ENCODE assay signal across 23 mouse cellular contexts in genomic region chr3:99208416-99208815, GRCm38 (mm10). TPM values are rescaled to one million over a fixed set of nuclear protein-coding genes. Genes with fewer than 3 reads are reported as not detected.
DNase-seq lines count a peak whose midpoint lies in the region; ATAC-seq and TF ChIP-seq lines count a peak whose summit lies in the region.
"Had no signal": no experiment of that assay in that cellular context is flagged by ENCODE, and none has a peak within 500 bp of the region (broad histone marks: within the 10 kb centered on the region; RNA-seq: fewer than 3 reads in every experiment).

No protein-coding gene starts in this region.

- peaks cover 3 to 5% of the 10 kb centered on the region in 2 experiments; a peak in 3 of 4 replicates for H3K4me1 ChIP-seq in MEL (ENCODE audit: control insufficient read depth in 1 of 2, insufficient read depth in 2 of 2, low read length in 2 of 2)
- H3K4me1 ChIP-seq in forebrain, postnatal 0 days (ENCODE audit: insufficient read depth), result no peaks in the 10 kb centered on the region
- H3K4me1 ChIP-seq: forebrain, embryonic 15.5 days had no signal

- no peak overlapping the region for H3K9ac ChIP-seq in MEL (ENCODE audit: control insufficient read depth, low read depth, low read length, poor library complexity, severe bottlenecking)
- H3K9ac ChIP-seq in forebrain, postnatal 0 days, result no peak overlapping the region
- H3K9ac ChIP-seq: embryonic facial prominence, embryonic 12.5 days; forebrain, embryonic 13.5 days; forebrain, embryonic 15.5 days had no signal

- peak; percentile 76 to 80 for TF ChIP-seq EP300 in MEL (IDR thresholded peaks at IDR 0.05; ENCODE audit: low read depth in 1 of 2, low read length in 2 of 2)

- H3K79me2 ChIP-seq in MEL (ENCODE audit: control insufficient read depth, insufficient read depth, low read length, poor library complexity), result no peaks in the 10 kb centered on the region

- H3K4me2 ChIP-seq in forebrain, postnatal 0 days (ENCODE audit: low read depth), result no peak overlapping the region
- H3K4me2 ChIP-seq: embryonic facial prominence, embryonic 12.5 days; forebrain, embryonic 13.5 days; forebrain, embryonic 15.5 days had no signal

- H3K4me3 ChIP-seq in MEL (ENCODE audit: control insufficient read depth in 1 of 2, insufficient read depth in 1 of 2, low read depth in 2 of 2, low read length in 2 of 2), result no peak overlapping the region
- H3K4me3 ChIP-seq in forebrain, postnatal 0 days (ENCODE audit: low read depth, low read length), result no peak overlapping the region
- H3K4me3 ChIP-seq: embryonic facial prominence, embryonic 10.5 days; embryonic facial prominence, embryonic 12.5 days; forebrain, embryonic 13.5 days; forebrain, embryonic 15.5 days had no signal

- H3K27ac ChIP-seq in MEL (ENCODE audit: control insufficient read depth, low read depth, low read length), result no peak overlapping the region
- H3K27ac ChIP-seq in forebrain, postnatal 0 days (ENCODE audit: low read depth, low read length), result no peak overlapping the region
- H3K27ac ChIP-seq: embryonic facial prominence, embryonic 10.5 days; embryonic facial prominence, embryonic 12.5 days; forebrain, embryonic 13.5 days; forebrain, embryonic 15.5 days had no signal

- no peak for TF ChIP-seq CTCF in MEL (IDR thresholded peaks at IDR 0.05 in 2 of 3, conservative IDR thresholded peaks at IDR 0.05 in 1 of 3; ENCODE audit: control insufficient read depth in 1 of 3, insufficient read depth in 1 of 3, low read depth in 2 of 3, low read length in 3 of 3, poor library complexity in 1 of 3, severe bottlenecking in 1 of 3)
- TF ChIP-seq CTCF in forebrain, postnatal 0 days (IDR thresholded peaks at IDR 0.05; ENCODE audit: low read depth), result no peak

- peaks cover 0 to 14% of the 10 kb centered on the region in 2 experiments; a peak in 2 of 4 replicates for H3K36me3 ChIP-seq in MEL (ENCODE audit: control insufficient read depth in 1 of 2, insufficient read depth in 2 of 2, low read length in 2 of 2)
- no peaks in the 10 kb centered on the region for H3K36me3 ChIP-seq in forebrain, postnatal 0 days (ENCODE audit: insufficient read depth)
- H3K36me3 ChIP-seq: embryonic facial prominence, embryonic 12.5 days; forebrain, embryonic 15.5 days had no signal

- 74% methylated on average over 1 of the region's 1 CpGs for WGBS in forebrain, postnatal 0 days

- peak; percentile 46 for DNase-seq in MEL (ENCODE audit: low read depth, low spot score)
- DNase-seq in forebrain, postnatal 0 days, result no peak
- DNase-seq in layer of hippocampus, postnatal 36 days, result no peak
- DNase-seq in gastrocnemius, adult 18-20 months (ENCODE audit: low spot score), result no peak
- DNase-seq: adrenal gland, adult 8-10 months; adrenal gland, postnatal 14 days; adrenal gland, postnatal 36 days; B cell, adult 2 months; cerebellum, adult 11-12 months; cerebellum, adult 2 months; cerebellum, adult 9-10 months; cerebellum, postnatal 10 days; cerebellum, postnatal 25 days had no signal

- no peaks in the 10 kb centered on the region for H3K27me3 ChIP-seq in MEL (ENCODE audit: control insufficient read depth in 1 of 2, insufficient read depth in 2 of 2, low read length in 2 of 2)
- H3K27me3 ChIP-seq in forebrain, postnatal 0 days (ENCODE audit: insufficient read depth, low read length), result no peaks in the 10 kb centered on the region
- H3K27me3 ChIP-seq: CH12.LX; embryonic facial prominence, embryonic 12.5 days; forebrain, embryonic 13.5 days; forebrain, embryonic 15.5 days; Patski had no signal

- ATAC-seq in megakaryocyte progenitor cell, adult 5-6 weeks (replicated peaks; ENCODE audit: poor library complexity), result peak; percentile 34; the same call in 1 of the 2 replicates
- no peak for ATAC-seq in forebrain, postnatal 0 days
- ATAC-seq: activated CD4-positive, CD25-positive, alpha-beta regulatory T cell, adult 4 months; CD4-positive, CD25-positive, alpha-beta regulatory T cell, adult 4 months; forebrain, embryonic 13.5 days; forebrain, embryonic 15.5 days; Patski had no signal

- no peaks in the 10 kb centered on the region for H3K9me3 ChIP-seq in MEL (replicated peaks; ENCODE audit: insufficient read depth, low read length)
- H3K9me3 ChIP-seq in forebrain, postnatal 0 days (ENCODE audit: low read length), result no peaks in the 10 kb centered on the region
- H3K9me3 ChIP-seq: embryonic facial prominence, embryonic 10.5 days; embryonic facial prominence, embryonic 12.5 days; forebrain, embryonic 13.5 days; forebrain, embryonic 15.5 days; G1E had no signal

- no peak for TF ChIP-seq RAD21 in MEL (IDR thresholded peaks at IDR 0.05; ENCODE audit: low read depth, low read length)

- no peak for TF ChIP-seq POLR2A in MEL (IDR thresholded peaks at IDR 0.05; ENCODE audit: control insufficient read depth in 1 of 2, insufficient read depth in 1 of 2, low read depth in 1 of 2, low read length in 2 of 2, poor library complexity in 1 of 2)

TF ChIP-seq in MEL, 35 proteins besides CTCF, POLR2A, EP300 and RAD21:
- TF ChIP-seq ELF1 (IDR thresholded peaks at IDR 0.05; ENCODE audit: low read depth, low read length) (peak; percentile 34; the same call in 1 of the 2 replicates), MAX (IDR thresholded peaks at IDR 0.05; ENCODE audit: low read length) (no peak), CHD1 (IDR thresholded peaks at IDR 0.05; ENCODE audit: low read depth, low read length) (no peak), SIN3A (IDR thresholded peaks at IDR 0.05; ENCODE audit: low read length) (peak; percentile 47), GATA1 (IDR thresholded peaks at IDR 0.05; ENCODE audit: low read depth, low read length) (peak; percentile 88), SMC3 (IDR thresholded peaks at IDR 0.05; ENCODE audit: low read depth, low read length) (no peak), TBP (IDR thresholded peaks at IDR 0.05; ENCODE audit: low read depth, low read length) (no peak), USF1 (IDR thresholded peaks at IDR 0.05; ENCODE audit: low read depth, low read length) (no peak), USF2 (IDR thresholded peaks at IDR 0.05; ENCODE audit: borderline replicate concordance in 1 of 2, insufficient read depth in 1 of 2, low read depth in 1 of 2, low read length in 2 of 2) (no peak), JUND (IDR thresholded peaks at IDR 0.05; ENCODE audit: low read depth, low read length) (no peak), HCFC1 (IDR thresholded peaks at IDR 0.05; ENCODE audit: low read depth, low read length) (0 out of 2 replicates have a peak, but pooled peaks have one; percentile 34), ETS1 (IDR thresholded peaks at IDR 0.05; ENCODE audit: low read depth, low read length) (peak; percentile 68), MXI1 (IDR thresholded peaks at IDR 0.05; ENCODE audit: low read depth, low read length) (no peak), TCF12 (IDR thresholded peaks at IDR 0.05; ENCODE audit: low read depth, low read length) (peak; percentile 57; the same call in 1 of the 2 replicates), RCOR1 (IDR thresholded peaks at IDR 0.05; ENCODE audit: low read depth, low read length) (peak; percentile 46; the same call in 1 of the 2 replicates)

RNA-seq across cellular contexts. Expression of gene Tbx15, which starts 31.8 kb away (rescaled TPM):
- total RNA-seq in MEL (2012; rRNA removed), result 8.9 and 9.8 TPM in 2 replicates
- 10 to 100 TPM in 1 of 2 experiments, not detected in 1; 13.0 TPM for polyA plus RNA-seq in MEL (2012; ENCODE audit: insufficient read depth in 1 of 2, insufficient read length in 2 of 2, low read depth in 1 of 2, low replicate concordance in 2 of 2, missing spikeins in 1 of 2)
- not detected in 2 replicates for total RNA-seq in megakaryocyte progenitor cell, adult 5-6 weeks (2015)
- 0.07 TPM in 1 of 2 replicates, not detected in the other for total RNA-seq in megakaryocyte progenitor cell, adult 5-6 weeks (2017)
- 4.6 and 5.6 TPM in 2 replicates for total RNA-seq in forebrain, postnatal 0 days (2014; rRNA removed)
- 0.50 and 0.67 TPM in 2 replicates for polyA plus RNA-seq in forebrain, postnatal 0 days (2015; fragmentation: Nextera tagmentation; extraction: Ambion mirVana)
- total RNA-seq in layer of hippocampus, postnatal 36 days (2021), result under 1 TPM; 0.45 to 0.94 TPM
- 100 to 1,000 TPM; 125 to 144 TPM for total RNA-seq in gastrocnemius, adult 18-20 months (2021)
- polyA plus RNA-seq: activated CD4-positive, CD25-positive, alpha-beta regulatory T cell, adult 4 months; CD4-positive, CD25-positive, alpha-beta regulatory T cell, adult 4 months; G1E had no signal

Comparison
In these comparisons a context has a peak if more than half of its experiments do, and no peak if none do; other contexts are left out.
1. RNA of gene Tbx15, which starts 31.8 kb away (total RNA-seq): 125 to 144 TPM in gastrocnemius, adult 18-20 months; 8.9 to 9.8 TPM in MEL, 4.6 to 5.6 TPM in forebrain, postnatal 0 days, 0.45 to 0.94 TPM in layer of hippocampus, postnatal 36 days and 0.07 TPM in megakaryocyte progenitor cell, adult 5-6 weeks; every median in the first group is over 10 times any median in the second.